Mouse (Mus musculus): Measurements from ENCODE around the gene Arid2.

Gene Arid2

DNA sequence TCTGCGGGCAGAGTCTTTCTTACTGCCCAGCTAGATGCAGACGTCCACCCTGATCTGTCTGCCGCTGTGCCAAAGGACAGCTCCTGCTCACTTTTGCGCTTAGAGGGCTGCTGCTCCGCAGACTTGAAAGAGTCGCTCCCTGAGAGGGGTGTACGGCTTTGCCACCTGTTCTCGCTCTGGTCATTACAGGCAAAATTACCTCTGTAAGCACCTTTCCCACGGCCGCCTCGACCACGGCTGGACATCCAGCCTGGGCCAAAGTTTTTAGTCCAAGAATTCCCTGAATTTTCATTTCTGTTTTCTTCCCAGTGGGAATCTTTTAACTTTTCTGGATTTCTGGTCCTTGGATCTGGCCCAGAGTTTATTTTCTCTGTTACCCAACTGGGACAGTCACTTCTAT is 130.8 kb downstream of the Arid2 start:
- DNase-seq (ENCODE audit: low read depth, low spot score) = no peak

DNA sequence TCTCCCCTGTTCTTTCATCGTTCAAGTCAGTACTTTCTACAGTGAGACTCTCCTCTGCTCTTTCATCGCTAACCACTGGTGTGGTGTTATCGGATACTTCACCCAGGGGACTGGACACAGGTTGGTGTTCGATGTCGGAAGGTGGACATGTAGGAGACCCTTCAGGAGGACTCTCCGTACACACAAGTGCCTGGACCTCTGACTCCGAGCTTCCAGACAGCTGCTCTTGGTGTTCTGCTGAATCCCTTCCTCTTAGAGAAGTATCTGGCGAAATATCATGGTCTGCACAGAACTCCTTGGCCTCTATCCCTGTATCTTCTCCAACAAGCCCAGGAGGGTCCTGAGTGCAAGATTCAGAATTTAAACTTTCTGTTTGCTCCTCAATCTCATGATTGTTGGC is 132.6 kb downstream of the Arid2 start:
- no peak for DNase-seq (ENCODE audit: low read depth, low spot score)

DNA sequence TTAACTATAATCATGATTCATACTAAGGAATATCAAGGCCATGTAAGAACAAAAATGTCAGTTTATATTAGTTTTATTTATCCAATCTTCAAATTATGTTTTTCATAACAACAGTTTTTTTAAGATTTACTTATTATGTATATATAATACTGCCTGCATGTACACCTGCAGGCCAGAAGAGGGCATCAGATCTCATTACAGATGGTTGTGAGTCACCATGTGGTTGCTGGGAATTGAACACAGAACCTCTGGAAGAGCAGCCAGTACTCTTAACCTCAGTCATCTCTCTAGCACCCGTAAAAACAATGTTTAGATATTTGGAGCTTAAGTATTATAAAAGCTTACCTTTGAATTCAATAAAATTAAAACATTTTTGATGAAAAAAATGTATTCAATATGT is 146.9 kb downstream of the Arid2 start:
- no peak for DNase-seq (ENCODE audit: low read depth, low spot score)

DNA sequence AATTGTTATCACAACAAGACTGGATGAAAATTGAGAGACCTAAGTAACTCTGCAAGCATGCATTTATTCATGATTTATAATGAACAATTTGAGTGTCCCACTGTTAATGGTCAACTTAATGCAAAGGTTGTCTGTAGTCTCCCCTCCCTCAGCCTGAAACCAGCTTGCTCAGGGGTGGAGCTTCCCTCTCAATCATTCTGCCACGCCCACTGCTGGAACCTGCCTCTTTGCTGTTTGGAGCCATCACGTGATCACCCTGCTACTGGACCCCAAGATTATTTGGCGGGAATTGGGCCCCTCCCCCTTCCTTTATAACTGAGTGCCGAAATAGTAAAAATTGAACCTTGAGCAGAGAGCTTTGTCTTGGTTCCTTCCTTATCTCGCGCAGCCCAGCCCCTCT is 154.2 kb downstream of the Arid2 start:
- peak; percentile 85 for DNase-seq (ENCODE audit: low read depth, low spot score)

DNA sequence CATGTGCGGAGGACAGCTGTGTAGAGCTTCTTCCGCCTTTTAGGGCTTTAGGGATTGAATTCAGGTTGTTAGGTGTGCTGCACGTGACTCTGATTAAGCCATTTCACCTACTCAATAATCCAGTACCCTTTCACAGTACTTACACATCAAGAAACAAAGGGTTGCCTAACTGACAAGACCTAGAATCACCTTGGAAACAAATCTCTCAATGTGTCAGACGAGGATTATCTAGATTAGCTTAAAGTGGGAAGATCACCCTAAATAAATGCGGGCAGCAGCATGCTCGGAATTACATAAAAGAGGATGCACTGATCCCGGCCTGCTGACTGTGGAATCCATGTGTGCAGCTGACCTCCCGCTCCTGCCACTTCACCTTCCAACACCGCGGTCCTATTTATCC is 159.5 kb downstream of the Arid2 start:
- DNase-seq (ENCODE audit: low read depth, low spot score) = no peak

DNA sequence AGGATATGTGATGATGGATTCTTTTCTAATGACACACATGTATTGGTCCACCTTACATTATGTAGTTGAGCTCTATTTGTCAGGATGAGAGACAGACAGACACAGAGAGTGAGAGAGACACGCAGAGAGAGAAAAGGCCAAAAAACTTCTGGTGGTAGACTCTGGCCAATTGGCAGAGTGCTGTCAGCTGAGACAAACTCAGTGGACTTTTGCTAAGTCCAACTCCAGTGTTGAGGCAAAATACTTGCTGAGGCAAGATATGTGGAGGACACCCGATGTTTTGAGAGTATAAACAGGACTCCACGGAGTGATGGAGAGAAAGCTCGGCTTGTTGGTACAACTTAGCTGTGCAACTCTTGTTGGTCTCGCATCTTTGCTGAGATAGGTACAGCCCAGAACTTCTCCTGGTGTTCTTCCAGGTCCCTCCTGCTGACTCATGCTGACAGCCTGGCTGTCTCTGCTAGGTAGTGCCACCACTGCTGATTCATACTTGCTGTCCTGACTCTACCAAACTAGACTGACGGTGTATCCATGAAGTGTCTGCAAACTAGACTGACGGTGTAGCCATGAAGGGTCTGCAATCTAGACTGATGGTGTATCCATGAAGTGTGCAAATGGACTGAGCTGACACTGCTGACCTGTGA is 161.5 kb downstream of the Arid2 start:
- no peak for DNase-seq (ENCODE audit: low read depth, low spot score)

DNA sequence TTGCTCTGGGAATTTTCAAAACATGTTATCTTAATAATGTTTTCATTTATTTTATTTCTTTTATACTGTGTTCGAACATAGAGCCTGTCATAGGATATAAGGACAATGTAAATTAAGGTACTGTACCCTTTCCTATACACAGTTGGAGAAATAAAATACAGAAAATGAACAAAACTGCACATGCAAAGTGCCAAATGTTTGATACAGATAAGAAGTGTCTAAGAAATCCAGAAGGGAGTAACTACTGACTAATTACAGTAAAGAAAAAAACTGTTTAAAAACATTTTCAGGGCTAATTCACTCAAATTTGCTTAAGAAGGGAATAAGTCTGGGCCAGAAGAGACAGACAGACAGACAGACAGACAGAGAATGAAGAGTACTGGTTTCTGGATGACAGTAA is 166.0 kb downstream of the Arid2 start:
- DNase-seq (ENCODE audit: low read depth, low spot score) = no peak
